Mouse (Mus musculus) urinary bladder, postnatal 4 days (tissue): Measurements from ENCODE around the gene Hist1h3c.
A peak's percentile ranks its signal among the peaks of the same experiment; 100 is the strongest.
"Not testable (repeated sequence)": the region's sequence is repeated elsewhere in the genome, so short reads cannot be mapped to it uniquely, and the experiment has no call there.

ENCODE experiments used
- DNase-seq, 2 experiments: peaks; one replicate each; pipeline ENCODE4 v3.0.0; 2021 to 2022; ENCODE audit warnings: low spot score in 2 of 2

Hist1h3c gene

GRCm38 (mm10) chr13:23739922-23740252 is 5.5 kb downstream of the Hist1h3c start:
- no peak for DNase-seq

GRCm38 (mm10) chr13:23739069-23739921 is 6.1 kb downstream of the Hist1h3c start:
- DNase-seq = peak; percentile 88 to 91

- peak; percentile 86 to 92 for DNase-seq
Observed at GRCm38 (mm10) chr13:23738677-23739068, 6.7 kb downstream of the Hist1h3c start, which contains the start of gene Hist1h1c. TSS of gene Hist1h1c (plus strand) at chr13:23738808.

- DNase-seq = no peak
Observed at GRCm38 (mm10) chr13:23738041-23738440, 7.4 kb downstream of the Hist1h3c start.

- DNase-seq = no peak
Observed at GRCm38 (mm10) chr13:23737091-23737490, 8.3 kb downstream of the Hist1h3c start.

GRCm38 (mm10) chr13:23732156-23732804 is 13.1 kb downstream of the Hist1h3c start:
- DNase-seq = no peak

GRCm38 (mm10) chr13:23730479-23730878 is 14.9 kb downstream of the Hist1h3c start:
- DNase-seq = no peak

GRCm38 (mm10) chr13:23729706-23730105 is 15.7 kb downstream of the Hist1h3c start:
- no peak for DNase-seq

GRCm38 (mm10) chr13:23729192-23729525 is 16.2 kb downstream of the Hist1h3c start:
- DNase-seq = no peak

GRCm38 (mm10) chr13:23728472-23729191 is 16.8 kb downstream of the Hist1h3c start:
- DNase-seq = no peak

GRCm38 (mm10) chr13:23725213-23725612 is 20.2 kb downstream of the Hist1h3c start:
- no peak for DNase-seq

GRCm38 (mm10) chr13:23724239-23724638 is 21.2 kb downstream of the Hist1h3c start:
- DNase-seq = no peak

- DNase-seq = not testable (repeated sequence)
Observed at GRCm38 (mm10) chr13:23717593-23718245, 27.7 kb downstream of the Hist1h3c start.

- DNase-seq = no peak
Observed at GRCm38 (mm10) chr13:23717176-23717575, 28.2 kb downstream of the Hist1h3c start.

GRCm38 (mm10) chr13:23716261-23717042 is 28.9 kb downstream of the Hist1h3c start:
- no peak for DNase-seq

GRCm38 (mm10) chr13:23710374-23711089 is 34.9 kb downstream of the Hist1h3c start, which contains the start of gene Hfe:
TSS of gene Hfe (minus strand) at chr13:23710854.
- DNase-seq = no peak

- no peak for DNase-seq
Observed at GRCm38 (mm10) chr13:23709714-23710373, 35.6 kb downstream of the Hist1h3c start.

GRCm38 (mm10) chr13:23708654-23709053 is 36.7 kb downstream of the Hist1h3c start:
- no peak for DNase-seq

GRCm38 (mm10) chr13:23708041-23708440 is 37.4 kb downstream of the Hist1h3c start:
- no peak for DNase-seq

- no peak for DNase-seq
Observed at GRCm38 (mm10) chr13:23706771-23707170, 38.6 kb downstream of the Hist1h3c start.
